In the genomic region with DNA sequence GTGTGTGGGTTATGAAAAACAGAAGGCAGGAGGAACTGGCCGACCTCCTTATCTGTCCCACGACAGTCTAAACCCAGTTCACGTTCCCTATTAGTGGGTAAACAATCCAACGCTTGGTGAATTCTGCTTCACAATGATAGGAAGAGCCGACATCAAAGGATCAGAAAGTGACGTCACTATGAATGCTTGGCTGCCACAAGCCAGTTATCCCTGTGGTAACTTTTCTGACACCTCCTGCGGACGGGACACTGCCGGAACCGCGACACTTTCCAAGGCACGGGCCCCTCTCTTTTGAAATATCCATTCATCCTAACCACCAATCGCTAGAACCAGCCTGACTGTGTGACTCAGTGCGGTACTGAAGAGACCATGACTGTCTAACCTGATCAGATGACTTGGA, we compare ENCODE assay signal across 10 mouse cellular contexts. TPM values are rescaled to one million over a fixed set of nuclear protein-coding genes. Genes with fewer than 3 reads are reported as not detected.
A peak's percentile ranks its signal among the peaks of the same experiment; 100 is the strongest.
DNase-seq lines count a peak whose midpoint lies in the region; ATAC-seq and TF ChIP-seq lines count a peak whose summit lies in the region.
"Had no signal": no experiment of that assay in that cellular context is flagged by ENCODE, and none has a peak within 500 bp of the region (broad histone marks: within the 10 kb centered on the region; RNA-seq: fewer than 3 reads in every experiment).

No protein-coding gene starts in this region.

- no peak for ATAC-seq in kidney, postnatal 0 days (replicated peaks; ENCODE audit: low FRiP score, low read depth)
- ATAC-seq in kidney, embryonic 14.5 days (ENCODE audit: low FRiP score, low TSS enrichment), result no peak
- ATAC-seq in megakaryocyte, adult 5-6 weeks (ENCODE audit: poor library complexity, severe bottlenecking), result no peak

- H3K4me3 ChIP-seq in kidney, postnatal 0 days (replicated peaks; ENCODE audit: low read depth, low read length), result no peak overlapping the region
- no peak overlapping the region for H3K4me3 ChIP-seq in kidney, embryonic 14.5 days (ENCODE audit: low read length)
- H3K4me3 ChIP-seq: kidney, embryonic 15.5 days had no signal

- no peak overlapping the region for H3K9ac ChIP-seq in kidney, postnatal 0 days (ENCODE audit: low read depth, low read length)
- H3K9ac ChIP-seq in kidney, embryonic 14.5 days (ENCODE audit: low read depth, low read length), result no peak overlapping the region
- H3K9ac ChIP-seq: kidney, embryonic 15.5 days had no signal

- WGBS in kidney, postnatal 0 days, result 85% methylated on average over 14 of the region's 14 CpGs
- 87% methylated on average over 14 of the region's 14 CpGs for WGBS in kidney, embryonic 14.5 days

- H3K36me3 ChIP-seq in kidney, postnatal 0 days (ENCODE audit: insufficient read depth, low read length), result no peaks in the 10 kb centered on the region
- no peaks in the 10 kb centered on the region for H3K36me3 ChIP-seq in kidney, embryonic 14.5 days (ENCODE audit: control insufficient read depth, insufficient read depth, low read length)
- H3K36me3 ChIP-seq: kidney, embryonic 15.5 days had no signal

- H3K4me2 ChIP-seq in kidney, postnatal 0 days (ENCODE audit: low read length), result no peak overlapping the region
- H3K4me2 ChIP-seq in kidney, embryonic 14.5 days (replicated peaks; ENCODE audit: low read depth, low read length), result no peak overlapping the region
- H3K4me2 ChIP-seq: kidney, embryonic 15.5 days had no signal

- no peak for TF ChIP-seq CTCF in kidney, postnatal 0 days (IDR thresholded peaks at IDR 0.05; ENCODE audit: low read depth)

- intact Hi-C loops in heart, postnatal 25 days (cut with DNase I), result no loop called here

- H3K4me1 ChIP-seq in kidney, postnatal 0 days (replicated peaks; ENCODE audit: insufficient read depth, low read length), result no peaks in the 10 kb centered on the region
- H3K4me1 ChIP-seq in kidney, embryonic 14.5 days (ENCODE audit: control insufficient read depth, insufficient read depth, low read length), result peaks cover 3% of the 10 kb centered on the region; the same call in 1 of the 2 replicates

- H3K9me3 ChIP-seq in kidney, postnatal 0 days (replicated peaks; ENCODE audit: low read length), result no peaks in the 10 kb centered on the region
- H3K9me3 ChIP-seq in kidney, embryonic 14.5 days (ENCODE audit: control insufficient read depth, low read length), result no peaks in the 10 kb centered on the region
- H3K9me3 ChIP-seq: kidney, embryonic 15.5 days had no signal

- H3K27me3 ChIP-seq in kidney, postnatal 0 days (ENCODE audit: insufficient read depth, low read length), result peaks cover 10% of the 10 kb centered on the region; the same call in 1 of the 2 replicates
- peaks cover 18% of the 10 kb centered on the region for H3K27me3 ChIP-seq in kidney, embryonic 14.5 days (ENCODE audit: control insufficient read depth, insufficient read depth, low read length)

- H3K27ac ChIP-seq in kidney, postnatal 0 days, result no peak overlapping the region
- H3K27ac ChIP-seq in kidney, embryonic 14.5 days (ENCODE audit: low read depth, low read length), result no peak overlapping the region
- H3K27ac ChIP-seq: kidney, embryonic 15.5 days had no signal

- DNase-seq in kidney, postnatal 0 days (ENCODE audit: low spot score), result peak; percentile 14
- DNase-seq in A20 (ENCODE audit: low read depth, low spot score) (peak; percentile 19), adipocyte (ENCODE audit: low spot score) (peak; percentile 63)
- DNase-seq in forelimb bud, embryonic 11.5 days (ENCODE audit: low read depth, low spot score), result peak; percentile 93
- DNase-seq in heart, postnatal 25 days (ENCODE audit: low spot score), result no peak
- no peak for DNase-seq in layer of hippocampus, postnatal 25 days (ENCODE audit: extremely low spot score in 1 of 2, low spot score in 1 of 2)
- DNase-seq: lung, postnatal 14 days had no signal

RNA-seq across cellular contexts. Expression of gene Hrh2, which starts 2.0 kb away (rescaled TPM):
- polyA plus RNA-seq in kidney, postnatal 0 days (2015; fragmentation: Nextera tagmentation; extraction: Ambion mirVana), result 0.05 TPM in 1 of 2 replicates, not detected in the other
- 0.11 TPM in 1 of 2 replicates, not detected in the other for polyA plus RNA-seq in kidney, embryonic 14.5 days (2014; fragmentation: Nextera tagmentation; extraction: Ambion mirVana)
- total RNA-seq in heart, postnatal 25 days (2021), result under 1 TPM; 0.10 to 0.28 TPM
- 1 to 10 TPM; 5.6 to 6.9 TPM for total RNA-seq in layer of hippocampus, postnatal 25 days (2021)
- total RNA-seq in megakaryocyte, adult 5-6 weeks (2015), result 11.7 and 12.7 TPM in 2 replicates
- total RNA-seq in megakaryocyte, adult 5-6 weeks (2017), result 4.9 and 6.0 TPM in 2 replicates
- polyA plus RNA-seq: kidney, embryonic 15.5 days had no signal

Comparison
In these comparisons a context has a peak if more than half of its experiments do, and no peak if none do; other contexts are left out.
1. DNase-seq: peak in kidney, postnatal 0 days (single experiment), A20 (single experiment), adipocyte (single experiment) and forelimb bud, embryonic 11.5 days (single experiment); none in heart, postnatal 25 days (single experiment) and layer of hippocampus, postnatal 25 days (0 of 2).
2. RNA of gene Hrh2, which starts 2.0 kb away (total RNA-seq): 4.9 to 12.7 TPM in megakaryocyte, adult 5-6 weeks and 5.6 to 6.9 TPM in layer of hippocampus, postnatal 25 days; 0.10 to 0.28 TPM in heart, postnatal 25 days; every median in the first group is over 4 times any median in the second.